Mouse (Mus musculus): Measurements from ENCODE around the gene Glb1. TPM values are rescaled to one million over a fixed set of nuclear protein-coding genes. Genes with fewer than 3 reads are reported as not detected.

The Glb1 gene
- total RNA-seq, 2 experiments from 2014 or later = 2.4 to 15.9 TPM

Other genes with a start within 250 kb of the Glb1 start
- not detected in 2 replicates for gene Bcl2a1c, start 70.9 kb upstream of the Glb1 start, total RNA-seq (2015; ENCODE audit: low replicate concordance)
- not detected in 2 replicates for gene Bcl2a1c, start 70.9 kb upstream of the Glb1 start, total RNA-seq (2017; ENCODE audit: low replicate concordance)
- 1.5 and 13.4 TPM in 2 replicates for gene Crtap, start 10.4 kb upstream of the Glb1 start, total RNA-seq (2015; ENCODE audit: low replicate concordance)
- 3.2 and 3.5 TPM in 2 replicates for gene Crtap, start 10.4 kb upstream of the Glb1 start, total RNA-seq (2017; ENCODE audit: low replicate concordance)
- gene Tmppe, start within 50 bp of the Glb1 start, total RNA-seq (2015; ENCODE audit: low replicate concordance) = not detected in 2 replicates
- 2.2 and 2.4 TPM in 2 replicates for gene Tmppe, start within 50 bp of the Glb1 start, total RNA-seq (2017; ENCODE audit: low replicate concordance)
- not detected in 2 replicates for gene Ccr4, start 103.8 kb downstream of the Glb1 start, total RNA-seq (2015; ENCODE audit: low replicate concordance)
- gene Ccr4, start 103.8 kb downstream of the Glb1 start, total RNA-seq (2017; ENCODE audit: low replicate concordance) = not detected in 2 replicates
- not detected in 2 replicates for gene C130032M10Rik, start 114.6 kb downstream of the Glb1 start, total RNA-seq (2015; ENCODE audit: low replicate concordance)
- not detected in 2 replicates for gene C130032M10Rik, start 114.6 kb downstream of the Glb1 start, total RNA-seq (2017; ENCODE audit: low replicate concordance)
- not detected in 2 replicates for gene Trim71, start 163.3 kb downstream of the Glb1 start, total RNA-seq (2015; ENCODE audit: low replicate concordance)
- not detected in 2 replicates for gene Trim71, start 163.3 kb downstream of the Glb1 start, total RNA-seq (2017; ENCODE audit: low replicate concordance)
- gene Cnot10, start 239.1 kb downstream of the Glb1 start, total RNA-seq (2015; ENCODE audit: low replicate concordance) = 7.1 and 9.4 TPM in 2 replicates
- 11.6 and 13.6 TPM in 2 replicates for gene Cnot10, start 239.1 kb downstream of the Glb1 start, total RNA-seq (2017; ENCODE audit: low replicate concordance)